Mouse (Mus musculus): ENCODE measurements around the gene Tcap. TPM values are rescaled to one million over a fixed set of nuclear protein-coding genes. Genes with fewer than 3 reads are reported as not detected.
"Not testable (repeated sequence)": the region's sequence is repeated elsewhere in the genome, so short reads cannot be mapped to it uniquely, and the experiment has no call there.

The Tcap gene
- polyA plus RNA-seq, 1 experiment, result 33.0 TPM

DNA sequence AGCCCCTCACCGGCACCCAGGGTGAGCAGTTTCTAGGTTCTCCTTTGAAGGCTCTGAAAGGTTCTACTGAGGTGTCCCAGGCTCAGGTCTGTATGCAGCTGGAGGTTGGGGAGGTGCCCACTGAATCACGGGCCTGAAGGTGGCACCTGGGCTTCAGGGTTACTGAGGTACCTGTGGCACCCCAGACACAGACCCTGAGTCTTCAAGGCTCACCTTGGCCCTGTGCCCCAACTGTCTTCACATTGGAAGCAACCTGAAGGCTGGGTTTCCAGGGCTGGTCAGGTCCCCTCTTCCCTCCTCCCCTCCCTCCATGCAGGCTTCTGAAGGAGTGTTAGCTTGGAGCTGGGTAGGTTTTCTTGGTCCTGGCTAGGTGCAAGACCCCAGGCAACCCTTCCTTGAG, 2.0 kb upstream of the Tcap start:
- no peaks in the 10 kb centered on the region for H3K36me3 ChIP-seq (ENCODE audit: control insufficient read depth, insufficient read depth, low read length)
- TF ChIP-seq CTCF (conservative IDR thresholded peaks at IDR 0.05; ENCODE audit: insufficient read depth, insufficient read length, low read depth, low read length) (no peak), POLR2A (IDR thresholded peaks at IDR 0.05; ENCODE audit: low read depth, low read length) (no peak)
- 94% methylated on average over 2 of the region's 2 CpGs for WGBS
- H3K4me1 ChIP-seq (ENCODE audit: control insufficient read depth, insufficient read depth, low read length), result 0 out of 2 replicates have a peak, but pooled peaks cover 5% of the 10 kb centered on the region
- no peak for DNase-seq
- no peak overlapping the region for H3K27ac ChIP-seq (ENCODE audit: insufficient read depth, low read depth, low read length)
- no peaks in the 10 kb centered on the region for H3K27me3 ChIP-seq (replicated peaks; ENCODE audit: control insufficient read depth, insufficient read depth, low read length)
- H3K4me3 ChIP-seq (ENCODE audit: insufficient read depth, low read depth, low read length), result no peak overlapping the region

DNA sequence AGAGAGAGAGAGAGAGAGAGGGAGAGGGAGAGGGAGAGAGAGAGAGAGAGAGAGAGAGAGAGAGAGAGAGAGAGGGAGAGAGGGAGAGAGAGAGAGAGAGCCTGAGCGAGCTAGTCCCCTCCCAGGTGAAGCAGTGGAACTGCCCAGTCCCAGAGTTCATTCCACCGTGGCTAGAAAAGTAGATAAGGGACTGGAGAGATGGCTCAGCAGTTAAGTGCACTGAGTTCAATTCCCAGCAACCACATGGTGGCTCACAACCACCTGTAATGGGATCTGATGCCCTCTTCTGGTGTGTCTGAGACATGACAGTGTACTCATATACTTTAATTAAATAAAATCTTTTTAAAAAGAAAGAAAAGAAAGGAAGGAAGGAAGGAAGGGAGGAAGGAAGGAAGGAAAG, 1.2 kb upstream of the Tcap start:
- not testable (repeated sequence) for H3K27ac ChIP-seq (ENCODE audit: insufficient read depth, low read depth, low read length); DNase-seq; H3K36me3 ChIP-seq (ENCODE audit: control insufficient read depth, insufficient read depth, low read length); H3K4me1 ChIP-seq (ENCODE audit: control insufficient read depth, insufficient read depth, low read length); H3K27me3 ChIP-seq (replicated peaks; ENCODE audit: control insufficient read depth, insufficient read depth, low read length); H3K4me3 ChIP-seq (ENCODE audit: insufficient read depth, low read depth, low read length)
- 46% methylated on average over 2 of the region's 2 CpGs for WGBS

DNA sequence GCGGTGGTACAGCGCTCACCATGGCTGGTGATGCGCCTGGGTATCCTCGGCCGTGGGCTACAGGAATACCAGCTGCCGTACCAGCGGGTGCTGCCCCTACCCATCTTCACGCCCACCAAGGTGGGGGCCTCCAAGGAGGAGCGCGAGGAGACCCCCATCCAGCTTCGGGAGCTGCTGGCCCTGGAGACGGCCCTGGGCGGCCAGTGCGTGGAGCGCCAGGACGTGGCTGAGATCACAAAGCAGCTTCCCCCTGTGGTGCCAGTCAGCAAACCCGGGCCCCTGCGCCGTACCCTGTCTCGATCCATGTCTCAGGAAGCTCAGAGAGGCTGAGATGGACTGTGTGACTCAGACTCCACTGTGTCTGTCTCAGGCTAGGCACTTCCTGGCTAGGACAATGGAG, 605 bp downstream of the Tcap start:
- no peaks in the 10 kb centered on the region for H3K27me3 ChIP-seq (replicated peaks; ENCODE audit: control insufficient read depth, insufficient read depth, low read length)
- H3K36me3 ChIP-seq (ENCODE audit: control insufficient read depth, insufficient read depth, low read length), result no peaks in the 10 kb centered on the region
- H3K27ac ChIP-seq (ENCODE audit: insufficient read depth, low read depth, low read length), result no peak overlapping the region
- DNase-seq, result no peak
- H3K4me3 ChIP-seq (ENCODE audit: insufficient read depth, low read depth, low read length), result no peak overlapping the region
- WGBS, result 86% methylated on average over 20 of the region's 20 CpGs
- H3K4me1 ChIP-seq (ENCODE audit: control insufficient read depth, insufficient read depth, low read length), result 0 out of 2 replicates have a peak, but pooled peaks cover 5% of the 10 kb centered on the region
- no peak for TF ChIP-seq POLR2A (IDR thresholded peaks at IDR 0.05; ENCODE audit: low read depth, low read length)
- no peak for TF ChIP-seq CTCF (conservative IDR thresholded peaks at IDR 0.05; ENCODE audit: insufficient read depth, insufficient read length, low read depth, low read length)

DNA sequence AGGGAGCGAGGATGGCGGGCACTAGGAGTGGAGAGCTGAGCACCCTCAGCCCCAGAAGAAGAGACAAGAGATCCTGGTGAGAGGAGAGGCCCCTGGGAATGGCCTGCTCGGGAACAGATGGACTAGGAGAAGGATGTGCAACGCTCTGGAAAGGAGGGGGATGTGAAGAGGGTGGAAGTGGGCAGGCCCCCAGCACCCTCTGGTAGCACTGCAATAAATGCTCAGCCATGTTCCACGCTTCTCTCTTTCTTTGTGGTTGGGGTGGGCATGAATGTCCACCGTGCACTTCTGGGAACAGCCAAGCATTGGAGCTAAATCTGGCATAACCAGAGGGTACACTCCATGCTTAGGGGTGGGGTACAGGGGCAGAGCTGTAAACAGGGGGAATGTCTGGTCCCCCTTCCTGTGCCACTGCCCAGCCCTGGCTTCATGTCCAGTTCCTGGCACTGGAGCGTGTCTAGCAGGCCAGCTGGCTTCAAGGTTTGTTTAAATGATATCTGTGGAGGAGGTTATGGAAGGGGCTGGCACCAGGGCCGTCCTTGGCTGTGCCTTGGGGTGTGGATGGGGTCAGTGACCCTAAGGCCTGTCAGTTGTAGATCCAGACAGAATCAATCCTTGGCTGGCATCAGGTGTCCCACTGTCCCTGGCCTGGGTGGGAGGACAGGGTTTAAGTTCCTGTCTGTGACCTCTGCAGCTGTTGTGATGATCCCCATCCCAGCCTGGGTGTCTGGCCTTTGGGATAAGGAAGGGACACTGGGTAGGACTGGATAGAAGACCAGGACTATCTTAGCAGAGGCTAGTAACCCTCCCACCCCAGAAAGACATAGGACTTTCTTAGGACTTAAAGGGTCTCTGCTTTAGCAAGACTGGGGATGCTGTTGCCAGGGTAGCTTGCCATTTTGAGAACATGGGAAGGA, 1.4 kb downstream of the Tcap start:
- 79% methylated on average over 8 of the region's 8 CpGs for WGBS
- H3K4me1 ChIP-seq (ENCODE audit: control insufficient read depth, insufficient read depth, low read length), result 0 out of 2 replicates have a peak, but pooled peaks cover under 1% of the 10 kb centered on the region
- no peaks in the 10 kb centered on the region for H3K27me3 ChIP-seq (replicated peaks; ENCODE audit: control insufficient read depth, insufficient read depth, low read length)
- no peak overlapping the region for H3K27ac ChIP-seq (ENCODE audit: insufficient read depth, low read depth, low read length)
- H3K4me3 ChIP-seq (ENCODE audit: insufficient read depth, low read depth, low read length), result no peak overlapping the region
- no peak for DNase-seq
- TF ChIP-seq POLR2A (IDR thresholded peaks at IDR 0.05; ENCODE audit: low read depth, low read length) (no peak), CTCF (conservative IDR thresholded peaks at IDR 0.05; ENCODE audit: insufficient read depth, insufficient read length, low read depth, low read length) (no peak)
- no peaks in the 10 kb centered on the region for H3K36me3 ChIP-seq (ENCODE audit: control insufficient read depth, insufficient read depth, low read length)

DNA sequence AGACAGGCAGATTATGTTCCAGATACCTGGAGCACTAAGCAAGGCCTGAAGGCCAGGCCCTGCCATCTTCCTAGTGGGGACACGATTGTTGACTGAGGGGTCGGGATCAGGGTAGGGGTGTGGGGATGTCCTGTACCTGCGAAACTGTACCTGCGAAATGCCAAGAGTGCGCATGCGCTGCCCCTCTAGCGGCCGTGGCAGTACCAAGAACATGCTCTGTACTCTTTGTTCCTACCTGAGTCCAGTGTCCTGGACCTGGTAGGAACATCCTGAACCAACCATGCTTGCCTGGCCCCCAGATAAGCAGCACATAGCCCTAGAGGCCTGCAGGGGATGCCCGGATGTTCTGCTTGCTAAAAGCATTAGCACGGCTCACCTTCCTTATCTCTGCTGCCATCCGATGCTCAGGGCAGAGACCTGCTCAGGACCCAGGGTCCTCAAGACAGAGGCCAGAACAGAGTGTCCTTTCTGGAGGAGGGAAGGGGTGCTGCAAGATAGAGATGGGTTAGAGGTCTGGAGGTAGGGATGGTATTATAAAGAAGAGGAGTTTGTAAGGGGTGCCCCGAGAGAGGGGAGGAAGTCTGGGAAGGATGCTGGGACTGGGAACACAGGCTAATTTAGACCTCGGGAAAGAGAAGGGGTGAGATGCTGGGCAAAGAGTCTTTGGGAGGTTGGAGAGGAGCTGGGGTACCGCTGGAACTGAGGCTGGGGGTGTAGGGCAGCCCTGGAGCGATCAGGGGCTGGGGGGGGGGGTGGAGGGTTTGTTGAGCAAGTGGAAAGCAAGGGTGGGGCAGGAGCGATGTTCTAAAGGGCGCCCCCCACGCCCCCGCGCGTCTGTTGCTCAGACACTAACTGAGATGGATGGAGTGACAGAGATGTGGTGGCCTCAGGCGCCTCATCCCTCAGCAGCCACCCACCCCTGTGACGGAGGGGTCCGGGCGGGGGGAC, 2.3 kb downstream of the Tcap start, which contains the start of gene Pnmt:
Pnmt (plus strand) TSS at position 813 of the 948 bp plus-strand sequence.
- DNase-seq, result no peak
- no peak within 1 kb of the TSS for H3K27ac ChIP-seq (ENCODE audit: insufficient read depth, low read depth, low read length)
- TF ChIP-seq CTCF (conservative IDR thresholded peaks at IDR 0.05; ENCODE audit: insufficient read depth, insufficient read length, low read depth, low read length) (no peak), POLR2A (IDR thresholded peaks at IDR 0.05; ENCODE audit: low read depth, low read length) (no peak)
- H3K4me1 ChIP-seq (ENCODE audit: control insufficient read depth, insufficient read depth, low read length), result no peaks in the 10 kb centered on the region
- 60% methylated on average over 25 of the region's 25 CpGs for WGBS
- H3K36me3 ChIP-seq (ENCODE audit: control insufficient read depth, insufficient read depth, low read length), result no peaks in the 10 kb centered on the region
- H3K27me3 ChIP-seq (replicated peaks; ENCODE audit: control insufficient read depth, insufficient read depth, low read length), result no peaks in the 10 kb centered on the region
- no peak within 1 kb of the TSS for H3K4me3 ChIP-seq (ENCODE audit: insufficient read depth, low read depth, low read length)

DNA sequence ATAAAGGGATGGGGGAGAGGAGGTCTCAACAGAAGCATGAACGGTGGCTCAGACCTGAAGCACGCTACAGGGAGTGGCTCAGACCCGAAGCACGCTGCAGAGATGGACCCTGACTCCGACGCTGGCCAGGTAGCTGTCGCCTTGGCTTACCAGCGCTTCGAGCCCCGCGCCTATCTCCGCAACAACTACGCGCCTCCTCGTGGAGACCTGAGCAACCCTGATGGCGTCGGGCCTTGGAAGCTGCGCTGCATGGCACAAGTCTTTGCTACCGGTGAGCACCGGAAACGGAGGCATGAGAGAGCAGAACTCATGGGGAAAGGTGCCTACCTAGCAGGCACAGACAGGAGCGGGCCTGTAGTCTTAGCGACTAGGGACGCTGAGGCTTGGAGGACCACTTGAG, 3.0 kb downstream of the Tcap start:
- no peaks in the 10 kb centered on the region for H3K4me1 ChIP-seq (ENCODE audit: control insufficient read depth, insufficient read depth, low read length)
- H3K27me3 ChIP-seq (replicated peaks; ENCODE audit: control insufficient read depth, insufficient read depth, low read length), result no peaks in the 10 kb centered on the region
- TF ChIP-seq CTCF (conservative IDR thresholded peaks at IDR 0.05; ENCODE audit: insufficient read depth, insufficient read length, low read depth, low read length) (no peak), POLR2A (IDR thresholded peaks at IDR 0.05; ENCODE audit: low read depth, low read length) (no peak)
- H3K4me3 ChIP-seq (ENCODE audit: insufficient read depth, low read depth, low read length), result no peak overlapping the region
- 28% methylated on average over 24 of the region's 24 CpGs for WGBS
- no peak overlapping the region for H3K27ac ChIP-seq (ENCODE audit: insufficient read depth, low read depth, low read length)
- H3K36me3 ChIP-seq (ENCODE audit: control insufficient read depth, insufficient read depth, low read length), result no peaks in the 10 kb centered on the region
- DNase-seq, result no peak

All from kidney, adult 2 months (tissue).